Mouse (Mus musculus) T-helper 17 cell (primary cell): Measurements from ENCODE around the gene Gm9945.

Source experiments
- in situ Hi-C, 2 experiments: fragments of 300-600 bp; cut with MboI, MseI; formaldehyde crosslinking; loops; 1 replicate in 1 of 2; 2 replicates in 1 of 2; pipeline ENCODE4 v1.15.1; 2025; ENCODE audit warnings: high pct_unique_total_duplicates in 2 of 2

Gm9945 gene

GRCm38 (mm10) chr11:53493243-53493955, 13.4 kb downstream of the Gm9945 start:
- in situ Hi-C loops = no loop called here

GRCm38 (mm10) chr11:53495417-53495816, 15.5 kb downstream of the Gm9945 start:
- in situ Hi-C loops = no loop called here

- in situ Hi-C loops = no loop called here
These were observed 17.0 kb downstream of the Gm9945 start for GRCm38 (mm10) chr11:53496946-53497345.

- in situ Hi-C loops = no loop called here
These were observed 20.6 kb downstream of the Gm9945 start for GRCm38 (mm10) chr11:53500569-53500968.

GRCm38 (mm10) chr11:53502039-53502765, 22.2 kb downstream of the Gm9945 start:
- in situ Hi-C loops = no loop called here

- in situ Hi-C loops = no loop called here
These were observed 23.8 kb downstream of the Gm9945 start for GRCm38 (mm10) chr11:53503738-53504137.

GRCm38 (mm10) chr11:53504376-53504775, 24.4 kb downstream of the Gm9945 start:
- in situ Hi-C loops = no loop called here

- in situ Hi-C loops = no loop called here
These were observed 25.2 kb downstream of the Gm9945 start for GRCm38 (mm10) chr11:53505026-53505663.

GRCm38 (mm10) chr11:53507098-53507805, 27.3 kb downstream of the Gm9945 start:
- in situ Hi-C loops = no loop called here

GRCm38 (mm10) chr11:53508152-53508551, 28.2 kb downstream of the Gm9945 start:
- in situ Hi-C loops = no loop called here

- in situ Hi-C loops = no loop called here
These were observed 28.6 kb downstream of the Gm9945 start for GRCm38 (mm10) chr11:53508591-53508990.

- in situ Hi-C loops = no loop called here
These were observed 30.4 kb downstream of the Gm9945 start for GRCm38 (mm10) chr11:53510351-53510750.

- in situ Hi-C loops = no loop called here
These were observed 37.0 kb downstream of the Gm9945 start for GRCm38 (mm10) chr11:53516775-53517627.

GRCm38 (mm10) chr11:53518759-53519158, 38.8 kb downstream of the Gm9945 start:
- in situ Hi-C loops = no loop called here

GRCm38 (mm10) chr11:53519207-53520121, 39.5 kb downstream of the Gm9945 start, which contains the start of gene Sept8:
Gene Sept8 (plus strand): TSS chr11:53519257.
- in situ Hi-C loops = no loop called here

- in situ Hi-C loops = no loop called here
These were observed 40.4 kb downstream of the Gm9945 start for GRCm38 (mm10) chr11:53520122-53520978.

- in situ Hi-C loops = no loop called here
These were observed 41.3 kb downstream of the Gm9945 start for GRCm38 (mm10) chr11:53521120-53521820.

- in situ Hi-C loops = no loop called here
These were observed 41.8 kb downstream of the Gm9945 start for GRCm38 (mm10) chr11:53521821-53522131.
